Mouse (Mus musculus) cerebellum, adult (tissue): Measurements from ENCODE around the gene Mpv17.

Experiments
- ATAC-seq: cut with Nextera tagmentation; 2 replicates; pipeline ENCODE4 v1.9.2; 2017; ENCODE audit warnings: mild to moderate bottlenecking, moderate library complexity, mixed read lengths; ENCODE audit not compliant: insufficient number of reproducible peaks, low FRiP score, low TSS enrichment

Gene Mpv17

DNA sequence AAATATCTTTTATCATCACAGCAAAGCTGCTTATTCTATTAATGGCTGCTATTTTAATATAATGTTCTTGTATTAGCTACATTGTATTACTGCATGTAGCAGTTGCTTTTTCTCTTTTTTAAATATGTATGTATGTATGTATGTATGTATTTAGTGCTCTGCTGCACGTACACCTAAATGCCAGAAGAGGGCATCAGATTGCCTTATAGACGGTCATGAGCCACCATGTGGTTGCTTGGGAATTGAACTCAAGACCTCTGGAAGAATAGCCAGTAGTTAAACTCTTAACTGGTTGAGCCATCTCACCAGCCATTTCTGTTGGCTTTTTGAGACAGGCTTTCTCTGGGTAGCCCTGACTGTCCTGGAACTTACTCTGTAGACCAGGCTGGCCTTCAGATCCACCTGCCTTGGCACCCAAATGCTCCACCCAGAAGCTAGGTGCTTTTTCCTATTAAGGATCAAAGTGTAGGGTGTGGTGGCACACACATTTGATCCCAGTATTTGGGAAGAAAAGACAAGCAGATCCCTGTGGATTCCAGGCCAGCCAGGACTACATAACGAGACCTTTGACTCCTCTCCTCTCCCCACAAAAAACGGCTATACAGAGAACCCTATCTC lies 34.3 kb upstream of the Mpv17 start:
- no peak for ATAC-seq

DNA sequence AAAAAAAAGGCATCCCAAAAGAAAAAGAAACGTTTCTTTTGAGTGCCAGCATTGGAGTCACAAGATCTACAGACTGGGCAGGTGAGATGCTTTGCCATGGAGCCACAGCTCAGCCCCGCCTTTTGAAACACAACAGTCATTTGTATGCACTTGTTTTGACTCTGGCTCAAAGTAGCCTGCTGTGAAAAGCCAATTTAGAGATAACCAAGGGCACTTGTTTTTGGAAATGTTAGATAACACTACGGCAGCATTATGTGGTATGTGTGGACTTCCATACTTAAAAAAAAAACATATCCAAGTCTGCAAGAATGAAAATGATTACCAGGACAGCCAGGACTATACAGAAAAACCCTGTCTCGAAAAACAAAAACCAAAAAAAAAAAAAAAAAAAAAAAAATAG lies 29.6 kb upstream of the Mpv17 start:
- ATAC-seq = no peak

DNA sequence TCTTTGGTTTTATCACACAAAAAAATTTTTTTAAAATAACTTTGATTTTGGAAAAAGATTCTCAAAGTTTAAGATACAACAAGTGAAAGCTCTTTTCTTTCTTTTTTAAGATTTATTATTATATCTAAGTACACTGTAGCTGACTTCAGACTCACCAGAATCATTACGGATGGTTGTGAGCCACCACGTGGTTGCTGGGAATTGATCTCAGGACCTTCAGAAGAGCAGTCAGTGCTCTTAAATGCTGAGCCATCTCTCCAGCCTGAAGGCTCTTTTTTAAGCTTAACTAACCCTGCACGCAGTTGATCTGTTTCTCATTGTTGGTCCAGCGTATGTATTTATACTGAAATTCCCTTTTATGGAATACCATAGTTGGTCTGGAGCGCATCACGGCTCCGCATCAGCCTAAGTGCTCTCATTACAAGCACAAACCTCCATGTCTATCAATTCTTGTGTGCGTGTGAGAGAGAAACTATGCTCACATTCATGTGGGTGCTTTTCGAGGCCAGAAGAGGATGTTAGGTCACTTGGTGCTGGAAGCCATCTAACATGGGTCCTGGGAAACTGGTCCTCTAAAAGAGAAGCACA lies 27.2 kb upstream of the Mpv17 start:
- no peak for ATAC-seq

DNA sequence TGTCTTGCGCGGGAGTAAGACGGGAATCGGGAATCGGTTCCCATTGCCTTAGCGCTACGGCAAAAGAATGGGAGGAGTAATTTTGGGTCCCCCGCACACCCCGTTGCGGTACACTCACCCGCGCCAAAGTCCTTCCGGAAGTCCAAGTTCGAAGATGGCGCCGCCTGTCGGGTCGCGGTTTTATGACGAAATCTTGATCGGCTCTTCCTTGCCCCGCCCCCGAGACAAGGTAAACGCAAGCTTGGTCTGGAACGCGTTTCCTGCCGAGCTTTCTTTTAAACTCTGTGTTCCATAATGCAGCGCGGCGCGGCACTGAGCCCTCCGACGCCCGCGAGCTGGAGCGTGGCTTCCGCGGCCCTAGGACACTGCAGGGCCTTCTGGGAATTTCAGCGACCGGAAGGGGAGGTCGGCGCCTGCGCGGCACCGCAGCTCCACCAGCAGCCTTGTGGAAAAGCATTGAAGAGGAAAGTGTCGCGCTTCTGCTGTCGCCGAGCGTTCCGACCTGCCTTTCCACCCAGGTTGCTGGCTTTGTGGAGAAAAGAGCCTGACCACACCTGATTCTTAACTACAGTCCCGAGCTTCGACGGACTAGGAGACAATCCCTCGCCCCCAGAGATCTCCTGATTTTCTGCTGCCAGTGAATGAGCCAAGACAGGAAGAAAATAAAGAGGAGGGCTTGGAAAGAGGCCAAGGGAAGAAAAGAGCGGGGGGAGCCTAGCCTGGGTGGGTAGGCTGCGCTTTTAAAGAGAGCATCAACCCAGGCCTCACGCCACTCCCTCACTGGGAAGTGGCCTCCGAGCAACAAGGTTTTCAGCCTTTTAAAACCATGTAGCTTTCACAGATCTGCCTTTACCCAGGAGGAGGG lies 25.9 kb upstream of the Mpv17 start, which contains the start of the genes Gm29609 and Gtf3c2:
Gene Gm29609 (minus strand): TSS at position 146 of the 865 bp plus-strand sequence.
Gene Gtf3c2 (minus strand): TSS at position 379 of the 865 bp plus-strand sequence.
- peak; percentile 98 for ATAC-seq

DNA sequence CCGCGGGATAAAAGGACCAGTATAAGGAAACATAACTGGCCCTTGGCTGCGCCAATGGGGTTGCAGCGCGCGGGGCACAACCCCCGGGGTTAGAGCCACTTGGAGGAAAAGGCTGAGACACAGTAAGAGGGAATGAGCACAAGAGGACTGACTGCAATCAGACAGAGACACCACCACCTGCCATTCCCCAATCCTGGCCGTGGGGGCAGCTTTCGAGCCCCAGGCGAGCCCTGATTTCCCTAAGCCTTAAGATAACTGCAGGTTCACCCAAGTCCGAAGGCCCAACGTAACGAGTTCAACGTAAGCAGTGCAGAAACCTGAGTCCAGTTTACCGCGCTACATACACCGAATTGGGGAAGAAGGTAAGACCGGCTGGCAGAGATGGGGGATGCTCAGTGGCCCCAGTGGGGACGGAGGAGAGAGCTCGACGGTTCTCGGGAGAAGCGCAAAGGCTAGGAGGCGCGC lies 25.3 kb upstream of the Mpv17 start:
- ATAC-seq = peak; percentile 8

DNA sequence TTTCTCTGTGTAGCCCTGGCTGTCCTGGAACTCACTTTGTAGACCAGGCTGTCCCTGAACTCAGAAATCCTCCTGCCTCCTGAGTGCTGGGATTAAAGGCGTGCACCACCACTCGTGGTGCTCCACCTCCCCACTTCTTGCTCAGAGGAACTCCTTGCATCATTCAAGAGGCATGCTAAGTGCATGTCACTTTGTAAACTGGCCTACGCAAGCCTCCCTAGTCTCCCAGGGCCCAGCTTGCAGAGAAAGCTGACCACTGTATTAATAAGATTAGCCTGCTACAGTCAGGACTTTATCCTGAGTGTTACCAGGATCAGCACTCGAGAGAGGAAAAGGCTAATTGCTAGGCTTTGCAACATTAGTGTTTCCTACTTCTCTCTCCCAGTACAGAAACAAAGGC lies 14.6 kb upstream of the Mpv17 start:
- no peak for ATAC-seq

DNA sequence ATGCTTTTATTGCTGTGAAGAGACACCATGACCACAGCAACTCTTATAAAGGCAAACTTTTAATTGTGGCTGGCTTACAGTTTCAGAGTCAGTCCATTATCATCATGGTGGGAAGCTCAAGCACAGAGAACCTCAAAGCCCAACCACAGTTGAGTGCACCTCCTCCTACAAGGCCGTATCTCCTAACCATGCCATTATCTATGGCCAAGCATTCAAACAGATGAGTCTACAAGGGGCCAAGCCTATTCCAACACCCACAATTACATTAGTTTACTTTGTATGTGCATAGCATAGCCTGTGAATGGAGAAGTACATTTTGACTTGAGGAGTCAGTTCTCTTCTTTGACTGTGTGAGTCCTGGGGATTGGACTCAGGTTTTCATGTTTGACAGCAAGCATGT lies 10.8 kb upstream of the Mpv17 start:
- no peak for ATAC-seq

DNA sequence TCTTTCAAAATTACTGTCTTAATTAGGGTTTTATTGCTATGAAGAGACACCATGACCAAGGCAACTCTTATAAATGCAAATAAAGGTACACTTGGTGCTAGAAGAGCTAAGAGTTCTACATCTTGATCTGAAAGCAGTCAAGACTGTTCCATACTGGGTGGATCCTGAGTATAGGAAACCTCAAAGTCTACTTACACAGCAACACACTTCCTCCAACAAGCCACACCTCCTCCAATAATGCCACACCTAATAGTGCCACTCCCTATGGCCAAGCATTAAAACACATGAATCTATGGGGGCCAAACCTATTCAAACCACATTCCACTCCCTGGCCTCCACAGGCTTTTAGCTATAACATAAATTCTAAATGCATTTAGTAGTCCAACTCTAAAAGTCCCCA lies 8.4 kb upstream of the Mpv17 start:
- ATAC-seq = no peak

DNA sequence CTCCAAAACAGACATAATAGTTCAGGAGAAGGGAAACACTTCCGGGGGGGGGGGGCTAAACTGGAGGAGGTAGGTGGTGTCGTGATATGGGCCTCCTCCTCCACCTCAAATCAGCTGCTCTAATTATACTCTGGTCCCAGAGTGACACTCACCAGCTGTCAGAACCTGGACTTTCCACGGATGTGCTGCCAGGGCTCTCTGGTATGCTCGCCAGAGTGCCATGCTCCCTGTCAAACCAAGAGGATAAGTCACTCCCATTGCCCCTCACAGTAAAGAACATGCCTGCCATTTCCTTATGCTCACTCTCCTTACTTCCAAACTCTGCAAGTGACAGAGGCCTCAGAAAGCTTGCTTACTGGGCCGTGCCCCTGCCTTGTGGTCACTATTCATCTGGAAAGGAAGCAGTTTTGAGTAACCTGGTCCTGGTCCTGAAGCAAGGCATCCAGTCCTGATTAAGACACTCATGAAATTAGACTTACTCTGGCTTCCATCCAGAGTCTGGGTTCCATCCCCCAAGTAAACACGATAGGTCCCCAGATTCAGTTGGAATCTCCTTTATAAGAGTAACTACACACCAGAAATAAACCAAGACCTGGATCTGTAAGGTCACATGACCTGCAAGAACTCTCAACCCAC lies 417 bp downstream of the Mpv17 start:
- ATAC-seq = peak; percentile 29

DNA sequence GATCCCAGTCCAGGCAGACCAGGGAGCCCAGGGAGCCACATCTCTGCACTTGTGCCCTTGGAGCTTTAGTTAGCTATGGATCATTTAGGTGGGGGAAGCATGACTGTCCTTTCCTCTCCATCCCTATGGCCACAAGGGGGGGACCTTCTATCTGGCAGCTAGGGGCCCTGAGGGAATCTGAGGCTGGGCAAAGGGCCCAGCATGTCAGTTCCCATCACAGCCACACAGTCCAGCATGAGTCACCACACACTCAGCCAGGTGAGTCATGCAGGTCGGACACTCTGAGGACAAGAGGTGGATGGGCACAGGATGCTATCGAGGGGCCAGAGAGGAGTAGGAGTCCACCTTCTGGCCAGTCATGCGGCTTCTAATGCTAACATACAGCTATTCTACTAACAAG lies 2.3 kb downstream of the Mpv17 start:
- ATAC-seq = peak; percentile 61; the same call in 1 of the 2 replicates

DNA sequence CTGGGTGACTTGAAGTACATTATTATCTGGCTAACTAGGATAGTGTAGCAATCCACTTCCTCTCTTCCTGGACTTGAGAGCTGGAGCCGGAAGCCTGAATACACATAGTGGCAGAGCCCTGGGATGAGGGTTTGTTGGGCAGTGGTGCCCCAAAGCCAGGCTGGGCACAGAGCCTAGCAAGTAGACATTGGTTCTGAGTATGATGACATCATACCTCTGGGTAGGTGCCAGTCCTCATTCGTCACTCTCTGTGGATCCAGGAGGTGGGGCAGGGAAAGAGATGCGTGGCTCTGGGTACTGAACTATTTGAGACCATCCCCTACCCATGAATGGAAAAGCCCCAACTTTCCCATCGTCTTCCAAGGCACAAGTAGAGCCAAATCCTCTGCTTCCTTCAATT lies 4.3 kb downstream of the Mpv17 start:
- ATAC-seq = no peak

DNA sequence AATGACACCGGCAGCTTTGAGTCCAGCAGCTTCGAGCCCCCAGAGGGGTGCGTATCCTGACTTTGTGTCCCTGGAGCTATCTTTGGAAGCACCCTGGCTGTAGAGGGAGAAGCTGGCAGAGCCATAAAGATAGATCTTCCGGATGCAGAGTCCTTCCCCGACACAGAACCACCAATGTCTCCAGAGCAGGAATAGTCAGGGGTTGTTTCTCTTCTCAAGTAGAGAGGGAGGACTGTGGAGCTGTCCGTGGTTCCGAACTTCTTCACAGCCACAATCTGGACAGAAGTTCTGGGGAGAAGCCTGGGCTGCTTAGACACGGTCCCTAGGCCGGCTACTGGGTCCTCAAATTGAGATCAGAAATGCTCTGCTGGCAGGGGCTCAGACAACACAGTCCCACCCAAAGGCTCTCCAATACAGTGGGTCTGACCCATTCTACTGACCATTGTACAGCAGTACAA lies 15.1 kb downstream of the Mpv17 start:
- no peak for ATAC-seq

DNA sequence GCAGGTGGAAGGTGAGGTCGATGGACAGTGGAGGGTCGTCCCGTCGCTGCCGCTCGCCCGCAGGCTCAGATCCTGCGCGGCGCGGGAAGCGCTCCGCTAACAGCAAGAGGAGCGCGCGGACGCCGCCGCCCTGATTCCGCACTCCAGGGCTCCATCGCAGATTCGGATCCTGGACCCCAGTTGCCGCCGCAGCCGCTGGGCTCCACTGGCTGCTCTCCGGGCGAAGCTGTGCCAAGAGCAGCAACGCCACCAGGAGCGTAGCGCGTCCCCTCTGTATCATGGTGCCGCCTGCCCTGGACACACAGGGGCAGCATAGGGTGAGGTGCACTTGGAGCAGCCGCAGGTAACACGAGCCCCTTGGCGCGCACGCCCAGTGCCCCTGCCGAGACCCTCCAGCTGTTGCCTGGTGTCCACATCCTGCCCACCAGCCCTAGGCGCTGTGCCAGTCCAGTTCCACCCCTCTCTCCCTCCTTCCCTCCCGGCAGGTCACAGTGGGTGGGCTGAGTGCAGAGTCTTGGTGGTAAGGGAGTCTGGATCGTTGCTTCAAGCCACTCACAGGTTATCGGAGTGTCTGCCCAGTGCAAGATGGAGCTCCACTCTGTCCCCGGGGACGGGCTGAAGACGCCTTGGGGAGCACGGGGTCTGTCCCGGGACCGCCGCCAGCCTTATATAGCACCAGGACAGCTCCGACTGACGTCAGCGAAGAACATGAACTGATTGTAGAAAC lies 15.6 kb downstream of the Mpv17 start, which contains the start of gene Ucn:
Gene Ucn (minus strand): TSS at position 589 of the 727 bp plus-strand sequence.
- ATAC-seq = no peak; the same call in 1 of the 2 replicates

DNA sequence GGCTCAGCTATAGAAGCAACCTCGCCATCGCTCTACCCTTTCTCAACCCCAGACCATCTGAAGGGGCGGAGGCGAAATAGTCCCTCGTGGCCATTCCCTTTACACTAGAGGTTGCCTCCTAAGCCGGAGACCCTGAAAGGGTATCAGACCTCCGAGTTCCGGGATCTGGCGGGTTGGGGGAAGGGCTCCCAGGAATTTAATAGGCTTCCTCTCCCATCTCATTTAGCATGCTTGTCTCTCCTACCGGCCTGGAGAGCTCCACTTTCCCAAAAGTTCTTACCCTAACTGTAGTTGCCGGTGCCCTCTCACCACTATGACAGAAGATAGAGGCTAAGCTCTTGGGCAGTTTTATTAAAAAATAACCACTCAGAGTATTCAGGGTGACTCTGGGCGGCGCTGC lies 16.4 kb downstream of the Mpv17 start:
- ATAC-seq = no peak

DNA sequence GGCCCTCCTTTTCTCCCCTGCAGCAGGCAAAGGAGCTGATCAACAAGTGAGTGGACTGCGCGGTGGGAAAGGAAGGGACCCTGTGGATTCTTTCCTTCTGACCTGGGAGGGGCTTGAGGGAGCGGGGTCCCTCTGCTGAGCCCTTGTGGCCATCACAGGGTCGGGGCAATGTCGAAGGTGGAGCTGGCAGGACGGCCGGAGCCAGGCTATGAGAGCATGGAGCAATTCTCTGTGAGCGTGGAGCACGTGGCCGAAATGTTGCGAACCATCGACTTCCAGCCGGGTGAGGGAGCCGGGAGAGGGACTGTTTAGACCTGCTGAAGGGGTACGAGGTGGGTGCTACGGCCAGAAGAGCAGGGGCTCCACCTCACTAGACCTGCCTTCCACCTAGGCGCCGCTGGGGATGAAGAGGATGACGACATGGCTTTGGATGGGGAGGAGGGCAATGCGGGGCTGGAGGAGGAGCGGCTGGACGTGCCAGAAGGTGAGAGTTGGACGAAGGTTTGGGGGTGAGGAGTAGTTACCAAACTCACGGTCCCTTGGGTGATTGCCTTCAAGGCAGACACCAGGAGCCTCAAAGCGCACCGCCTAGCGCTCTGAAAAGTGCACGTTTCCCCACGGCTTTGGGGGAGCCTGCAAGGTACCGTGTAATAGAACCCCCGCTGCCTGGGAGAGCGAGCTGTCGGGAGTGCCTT lies 17.2 kb downstream of the Mpv17 start:
- no peak for ATAC-seq

DNA sequence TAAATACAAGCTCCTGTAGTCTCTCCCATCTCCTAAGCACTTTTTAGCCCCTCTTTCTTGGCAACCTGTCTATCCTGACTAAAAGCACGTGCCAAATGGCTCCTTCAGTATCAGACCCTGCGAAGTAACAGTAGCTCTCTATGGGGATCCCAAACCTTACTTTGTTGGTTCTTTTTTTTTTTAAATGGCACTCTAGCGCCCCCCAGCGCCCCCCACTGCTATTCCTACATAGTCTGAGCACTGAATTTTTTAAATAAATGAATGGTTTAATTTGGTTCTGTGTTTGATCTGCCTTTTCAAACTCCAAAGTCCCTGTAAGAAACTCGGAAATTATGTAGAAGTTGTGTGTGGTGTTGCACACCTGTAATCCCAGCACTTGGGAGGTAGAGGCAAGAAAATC lies 28.0 kb downstream of the Mpv17 start:
- ATAC-seq = no peak

DNA sequence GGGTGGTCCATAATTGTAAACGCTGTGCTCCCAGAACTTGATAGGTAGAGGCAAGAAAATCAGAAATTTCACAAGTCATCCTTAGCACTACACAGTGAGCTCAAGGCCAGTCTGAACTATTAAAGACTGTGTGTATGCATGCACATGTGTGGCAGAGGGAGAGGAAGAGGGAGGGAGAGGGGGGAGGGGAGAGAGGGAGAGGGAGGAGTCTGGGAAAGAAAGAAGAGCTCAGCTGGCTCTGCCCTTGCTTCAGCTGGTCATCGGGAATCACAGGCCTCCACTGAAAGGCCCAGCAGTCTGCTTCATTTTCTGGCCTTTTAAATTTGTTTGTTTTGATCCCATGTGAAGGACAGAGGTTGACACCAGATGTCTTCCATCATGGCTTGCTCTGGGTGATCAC lies 30.6 kb downstream of the Mpv17 start:
- no peak for ATAC-seq

DNA sequence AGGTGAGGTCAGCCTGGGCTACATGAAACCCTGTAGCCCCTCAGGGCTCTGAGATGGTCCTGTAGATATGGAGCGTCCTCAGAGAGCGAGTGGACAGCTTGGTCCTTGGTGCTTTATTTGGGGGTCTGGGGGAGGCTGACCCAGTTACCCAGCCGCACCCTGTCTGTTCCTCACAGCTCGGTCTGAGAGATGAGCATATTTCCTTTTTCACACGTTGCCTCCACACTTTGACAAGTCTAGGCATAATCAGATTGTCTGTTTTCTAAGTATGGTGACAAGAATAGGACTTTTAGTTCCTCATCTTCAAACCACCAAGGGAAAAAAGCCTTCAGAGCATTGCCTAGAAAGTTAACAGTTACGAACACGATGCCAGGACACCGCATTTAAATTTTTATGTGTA lies 32.9 kb downstream of the Mpv17 start:
- no peak for ATAC-seq

DNA sequence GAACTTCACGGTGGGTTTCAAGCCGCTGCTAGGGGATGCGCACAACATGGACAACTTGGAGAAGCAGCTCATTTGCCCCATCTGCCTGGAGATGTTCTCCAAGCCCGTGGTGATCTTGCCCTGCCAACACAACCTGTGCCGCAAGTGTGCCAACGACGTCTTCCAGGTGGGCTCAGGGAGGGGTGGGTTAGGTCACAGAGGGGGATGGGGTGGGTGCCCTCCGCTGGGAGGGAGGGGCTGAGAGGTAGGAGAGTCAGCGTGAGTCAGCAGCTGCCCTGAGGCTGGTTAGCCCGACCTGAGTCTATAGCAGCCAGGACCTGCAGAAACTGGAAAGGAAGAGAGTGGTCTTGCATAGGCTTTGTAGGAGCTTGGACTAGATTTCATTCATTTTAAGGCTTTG lies 37.1 kb downstream of the Mpv17 start:
- no peak for ATAC-seq
